Mouse (Mus musculus) R1 (cell line): ENCODE measurements at regions not wholly inside any gene's neighbourhood (a gene's known extent, or its start where the extent isn't known, plus 50 kb on each side); places are given as distances from the start of the nearest gene placed in this dataset.

Experiments
- DNase-seq: peaks from one replicate; pipeline ENCODE4 v3.0.0-alpha.2; 2018; ENCODE audit warnings: low read depth, low spot score

GRCm38 (mm10) chr19:52565401-52565800, 301.3 kb downstream of the Ins1 start:
- DNase-seq = peak; percentile 43

DNA sequence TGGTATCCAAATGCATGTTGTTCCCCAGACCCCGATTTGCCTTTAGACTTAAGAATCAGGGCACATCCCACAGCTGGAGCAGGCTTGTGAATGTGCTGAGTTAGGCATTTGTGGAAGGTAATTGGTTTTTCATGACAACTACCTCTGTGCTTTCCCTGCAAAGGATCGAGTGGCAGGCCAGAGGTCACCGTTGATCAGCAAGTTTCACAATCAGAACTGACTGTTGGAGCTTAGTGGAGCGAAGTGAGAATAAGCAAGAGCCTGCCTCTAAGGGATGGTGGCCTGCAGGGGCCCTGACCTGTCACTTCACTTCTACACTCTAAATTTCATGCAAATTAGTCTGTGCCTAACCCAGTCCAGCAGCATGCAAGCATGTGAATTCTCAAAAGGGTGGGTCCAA, 270.7 kb downstream of the Ins1 start:
- no peak for DNase-seq

DNA sequence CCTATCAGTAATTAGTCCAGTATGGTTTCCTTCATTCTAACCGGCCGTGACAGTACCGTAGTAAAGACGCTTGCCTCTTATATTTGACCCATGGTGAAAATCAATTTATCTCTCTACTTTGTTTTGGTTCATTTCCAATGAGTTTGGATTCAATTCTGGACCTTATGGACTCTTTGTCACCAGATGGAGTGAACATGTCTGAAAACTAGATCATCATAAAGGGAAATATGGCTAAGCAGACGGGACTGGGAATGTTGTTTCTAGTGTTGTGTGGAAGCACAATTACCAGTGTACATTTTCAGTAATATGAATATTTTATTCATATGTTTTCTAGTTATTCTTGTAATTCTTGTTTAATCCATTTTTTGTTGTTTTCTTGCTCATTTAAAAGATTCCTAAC, 261.4 kb downstream of the Ins1 start:
- DNase-seq = no peak

DNA sequence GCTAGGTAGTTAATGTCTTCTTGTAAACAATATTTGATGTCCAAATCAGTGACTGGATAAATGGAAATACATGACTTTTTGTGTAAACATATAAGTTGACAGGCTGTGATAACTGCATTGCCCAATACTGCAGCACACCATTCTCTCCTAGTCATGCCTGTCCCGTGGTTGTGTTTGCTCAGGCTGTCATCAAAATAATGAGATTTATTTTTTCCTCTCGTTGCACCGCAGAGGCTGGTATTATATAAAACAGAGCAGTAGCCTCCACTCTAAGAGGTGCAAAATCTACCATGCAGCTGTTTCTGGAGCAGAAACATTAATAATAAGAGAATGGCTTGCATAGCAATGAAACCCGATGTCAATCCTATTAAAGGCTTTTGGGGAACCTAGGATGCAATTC, 239.2 kb downstream of the Ins1 start:
- no peak for DNase-seq
